Mouse (Mus musculus) fat pad, adult 2 months (tissue): Measurements from ENCODE around the gene Soat2.
A peak's percentile ranks its signal among the peaks of the same experiment; 100 is the strongest.

Source experiments
- DNase-seq: peaks from one replicate; pipeline ENCODE4 v3.0.0-alpha.2; 2011; ENCODE audit warnings: low read depth, low spot score; ENCODE audit errors: extremely low read depth

Soat2 gene

GRCm38 (mm10) chr15:102113674-102114073 lies 36.7 kb upstream of the Soat2 start:
- DNase-seq: no peak

DNA sequence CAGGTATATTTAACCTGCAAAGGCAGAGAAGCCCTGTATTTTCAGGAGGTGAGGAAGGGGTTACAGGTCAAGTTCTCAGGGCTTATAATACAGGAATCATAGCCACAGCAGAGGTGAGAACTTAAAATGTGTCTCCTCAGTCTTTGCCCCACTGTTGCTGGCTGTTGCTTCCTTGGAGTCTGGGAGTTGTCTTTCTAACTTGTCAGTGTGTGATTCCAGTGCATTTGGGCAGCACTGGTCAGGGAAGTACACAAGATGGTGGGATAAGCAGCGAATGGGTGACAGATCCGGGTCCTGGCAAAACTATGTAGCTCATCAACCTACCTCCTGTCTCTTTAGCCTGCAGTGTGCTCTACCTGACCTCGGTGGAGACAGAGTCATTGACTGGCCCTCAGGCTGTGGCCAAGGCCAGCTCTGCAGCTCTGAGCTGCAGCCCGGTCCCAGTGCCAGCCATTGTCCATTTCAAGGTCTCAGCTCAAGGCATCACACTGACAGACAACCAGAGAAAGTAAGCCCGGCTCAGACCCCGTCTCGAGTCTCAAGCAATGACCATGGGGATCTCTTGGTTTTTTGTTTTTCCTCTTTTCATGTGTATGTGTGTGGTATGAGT lies 35.6 kb upstream of the Soat2 start:
- no peak for DNase-seq

DNA sequence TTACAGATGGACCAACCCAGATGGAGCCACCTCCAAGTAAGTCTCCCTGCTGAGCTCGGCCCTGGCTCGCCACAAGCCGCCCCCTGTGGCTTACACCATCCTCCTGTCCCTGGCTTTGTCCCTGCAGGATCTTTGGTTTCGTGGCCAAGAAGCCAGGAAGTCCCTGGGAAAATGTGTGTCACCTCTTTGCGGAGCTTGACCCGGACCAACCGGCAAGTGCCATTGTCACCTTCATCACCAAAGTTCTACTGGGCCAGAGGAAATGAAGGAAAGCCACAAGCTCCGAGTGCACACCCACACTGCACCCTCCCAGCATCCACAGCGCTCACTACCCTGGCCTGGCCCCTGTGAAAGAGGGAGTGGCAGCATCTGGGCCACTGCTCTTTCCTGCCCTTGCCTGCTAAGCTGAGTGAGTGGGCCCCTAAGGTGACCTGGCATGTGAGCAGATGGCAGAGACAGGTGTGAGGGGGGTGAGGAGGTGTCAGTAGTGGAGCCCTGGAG lies 34.5 kb upstream of the Soat2 start:
- DNase-seq: no peak

DNA sequence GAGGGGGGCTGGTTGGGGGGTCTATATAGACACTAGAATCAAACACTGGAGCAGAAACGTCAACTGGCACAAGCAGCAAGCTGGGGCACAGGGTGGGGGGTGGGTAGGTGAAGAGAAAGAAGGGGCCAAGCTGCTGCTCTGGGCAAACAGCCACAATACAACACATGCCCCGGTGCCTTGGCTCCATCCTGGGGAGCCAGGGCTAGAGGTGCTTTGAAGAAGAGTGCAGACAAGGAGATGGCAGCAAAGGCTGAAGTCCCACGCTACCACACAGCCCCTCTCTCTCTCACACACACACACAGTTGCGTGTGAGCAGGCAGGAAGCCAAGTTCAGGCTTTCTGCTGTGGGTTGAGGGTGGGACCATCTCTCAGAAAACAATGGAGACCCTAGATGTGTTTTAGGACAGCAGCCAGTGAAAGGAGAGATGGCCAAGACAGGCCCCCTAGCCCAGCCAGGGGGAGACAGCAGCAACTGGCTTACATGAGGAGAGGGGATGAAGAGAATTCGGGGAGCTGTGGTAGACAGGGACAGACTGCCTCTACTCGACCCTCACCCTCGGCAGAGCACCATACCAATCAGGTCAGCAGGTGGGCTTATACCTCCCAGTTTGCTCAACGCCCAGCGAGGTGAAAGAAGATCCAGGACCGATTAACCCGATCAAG lies 33.4 kb upstream of the Soat2 start:
- DNase-seq: no peak

- no peak for DNase-seq
Measured at GRCm38 (mm10) chr15:102117461-102118443, 32.6 kb upstream of the Soat2 start.

DNA sequence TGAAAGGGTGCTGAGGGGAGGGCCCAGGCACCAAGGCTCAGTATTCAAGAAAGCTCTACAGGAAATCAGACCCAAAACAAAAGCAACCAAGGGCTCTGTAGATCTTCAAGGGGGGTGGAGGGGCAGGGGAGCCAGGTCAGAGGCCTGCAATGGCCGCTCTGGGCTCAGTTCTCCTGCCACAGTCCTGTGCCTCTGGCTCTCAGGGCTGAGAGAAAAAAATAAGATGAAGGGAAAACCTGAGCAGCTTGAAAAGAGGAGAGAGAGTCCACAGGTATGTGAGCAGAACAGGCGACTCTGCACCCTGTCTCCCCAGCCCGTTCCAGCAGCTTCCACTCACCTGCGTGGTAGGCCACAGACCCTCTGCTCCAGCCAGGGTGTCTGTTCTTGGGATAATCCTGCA lies 31.7 kb upstream of the Soat2 start:
- no peak for DNase-seq

DNA sequence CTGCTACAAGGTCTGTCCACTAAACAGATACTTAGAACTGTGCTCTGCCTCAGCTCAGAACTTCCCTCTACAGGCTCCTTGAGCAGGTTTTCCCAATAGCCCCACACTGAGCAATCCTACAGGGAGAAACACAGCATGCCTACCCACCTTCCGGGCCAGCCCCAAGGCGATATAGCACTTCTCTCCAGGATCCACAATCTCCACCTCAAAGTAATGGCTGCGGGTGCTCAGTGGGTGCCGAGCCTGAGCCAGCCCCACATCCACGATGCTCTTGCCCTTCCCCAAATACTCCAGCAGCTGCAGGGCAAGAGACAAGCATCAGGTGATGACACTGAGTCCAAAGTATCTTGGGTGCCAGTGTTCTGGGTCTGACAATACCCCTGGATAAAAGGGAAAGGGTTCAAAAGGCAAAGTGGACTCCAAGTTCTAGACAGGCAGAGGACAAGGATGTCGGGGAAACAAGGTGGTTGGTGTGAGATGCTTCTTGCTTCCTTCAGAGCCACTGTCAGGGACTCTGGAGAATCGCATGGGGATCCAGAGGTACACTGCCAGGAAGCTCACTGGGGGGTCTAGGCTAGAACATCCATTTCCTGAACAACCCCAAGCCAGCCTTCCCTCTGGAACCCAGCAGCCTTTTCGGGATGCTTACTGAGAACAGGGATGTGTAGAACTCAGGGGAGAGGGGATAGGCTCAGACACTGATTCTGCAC lies 31.1 kb upstream of the Soat2 start:
- no peak for DNase-seq

DNA sequence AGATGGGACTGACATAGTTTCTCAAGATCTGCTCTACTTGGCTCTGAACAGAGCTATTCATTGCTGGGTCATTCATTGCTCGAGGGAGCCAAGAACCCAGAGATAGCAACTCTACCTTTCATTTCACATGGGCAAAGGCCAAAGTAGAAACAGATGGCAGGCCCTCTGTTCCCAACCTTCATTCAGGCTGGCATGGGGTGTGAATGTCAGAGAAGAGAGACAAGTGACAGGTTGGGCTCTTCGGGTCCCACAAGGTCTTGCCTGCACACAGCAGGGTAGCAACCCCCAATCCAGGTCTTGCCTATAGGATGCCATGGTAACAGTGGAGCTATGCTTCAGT lies 30.5 kb upstream of the Soat2 start:
- DNase-seq: no peak

DNA sequence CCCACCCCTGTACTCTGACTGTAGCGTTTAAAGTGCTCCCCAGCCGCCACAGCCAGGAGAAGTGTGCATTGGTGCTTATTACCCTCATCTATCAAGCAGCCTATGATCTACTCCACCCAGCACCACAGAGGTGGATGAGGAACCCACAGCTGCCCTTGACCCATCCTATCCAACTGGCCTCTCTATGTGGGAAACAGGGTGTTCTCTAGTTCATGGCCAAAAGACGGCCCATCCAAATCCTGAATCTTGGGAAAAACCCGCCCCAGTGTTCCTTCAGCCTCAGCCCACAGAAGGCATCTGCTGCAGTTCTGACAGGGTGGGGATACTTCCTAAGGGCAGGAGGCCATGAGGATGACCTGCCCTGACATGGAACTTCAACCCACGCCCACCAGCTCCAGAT lies 29.8 kb upstream of the Soat2 start:
- DNase-seq: no peak

DNA sequence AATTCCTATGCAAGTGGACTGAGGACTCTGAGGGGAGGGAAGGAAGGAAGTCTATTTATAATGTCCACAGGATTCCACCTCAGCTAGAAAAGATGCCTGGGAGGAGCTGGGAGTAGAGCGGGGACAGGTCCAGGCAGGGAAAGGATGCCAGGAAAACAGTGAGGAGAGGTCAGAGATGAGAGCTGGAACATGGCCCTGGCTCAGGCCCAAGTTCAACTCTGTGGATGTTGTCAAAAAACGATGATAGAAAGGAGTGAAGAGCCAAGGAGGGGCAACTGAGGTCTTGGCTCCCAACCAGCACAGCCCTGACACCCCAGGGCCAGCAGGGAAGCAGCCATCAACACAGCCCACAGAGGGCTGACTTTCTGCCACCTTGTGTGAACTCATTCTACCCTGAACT lies 24.0 kb upstream of the Soat2 start:
- no peak for DNase-seq

- DNase-seq: no peak
Measured at GRCm38 (mm10) chr15:102133314-102133713, 17.0 kb upstream of the Soat2 start.

- no peak for DNase-seq
Measured at GRCm38 (mm10) chr15:102134709-102135108, 15.6 kb upstream of the Soat2 start.

- no peak for DNase-seq
Measured at GRCm38 (mm10) chr15:102135522-102136128, 14.7 kb upstream of the Soat2 start.

GRCm38 (mm10) chr15:102136129-102136758 lies 14.1 kb upstream of the Soat2 start, which contains the start of gene Spryd3:
Gene Spryd3 (minus strand): TSS chr15:102136234.
- DNase-seq: peak; percentile 33

DNA sequence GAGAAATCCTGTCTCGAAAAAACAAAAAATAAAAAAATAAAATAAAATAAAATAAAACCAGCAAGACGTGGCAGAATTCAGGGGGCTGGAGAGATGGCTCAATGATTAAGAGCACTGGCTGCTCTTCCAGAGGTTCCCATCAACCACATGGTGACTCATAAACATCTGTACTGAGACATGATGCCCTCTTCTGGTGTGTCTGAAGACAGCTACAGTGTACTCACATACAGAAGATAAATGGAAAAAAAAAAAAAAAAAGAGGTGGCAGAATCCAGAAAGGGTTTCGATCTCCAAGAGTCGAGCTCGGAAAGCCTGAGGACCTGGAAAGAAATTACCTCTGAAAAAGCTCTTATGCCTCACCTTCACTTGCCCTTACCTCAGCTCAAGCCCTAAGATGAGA lies 9.2 kb upstream of the Soat2 start:
- DNase-seq: no peak

DNA sequence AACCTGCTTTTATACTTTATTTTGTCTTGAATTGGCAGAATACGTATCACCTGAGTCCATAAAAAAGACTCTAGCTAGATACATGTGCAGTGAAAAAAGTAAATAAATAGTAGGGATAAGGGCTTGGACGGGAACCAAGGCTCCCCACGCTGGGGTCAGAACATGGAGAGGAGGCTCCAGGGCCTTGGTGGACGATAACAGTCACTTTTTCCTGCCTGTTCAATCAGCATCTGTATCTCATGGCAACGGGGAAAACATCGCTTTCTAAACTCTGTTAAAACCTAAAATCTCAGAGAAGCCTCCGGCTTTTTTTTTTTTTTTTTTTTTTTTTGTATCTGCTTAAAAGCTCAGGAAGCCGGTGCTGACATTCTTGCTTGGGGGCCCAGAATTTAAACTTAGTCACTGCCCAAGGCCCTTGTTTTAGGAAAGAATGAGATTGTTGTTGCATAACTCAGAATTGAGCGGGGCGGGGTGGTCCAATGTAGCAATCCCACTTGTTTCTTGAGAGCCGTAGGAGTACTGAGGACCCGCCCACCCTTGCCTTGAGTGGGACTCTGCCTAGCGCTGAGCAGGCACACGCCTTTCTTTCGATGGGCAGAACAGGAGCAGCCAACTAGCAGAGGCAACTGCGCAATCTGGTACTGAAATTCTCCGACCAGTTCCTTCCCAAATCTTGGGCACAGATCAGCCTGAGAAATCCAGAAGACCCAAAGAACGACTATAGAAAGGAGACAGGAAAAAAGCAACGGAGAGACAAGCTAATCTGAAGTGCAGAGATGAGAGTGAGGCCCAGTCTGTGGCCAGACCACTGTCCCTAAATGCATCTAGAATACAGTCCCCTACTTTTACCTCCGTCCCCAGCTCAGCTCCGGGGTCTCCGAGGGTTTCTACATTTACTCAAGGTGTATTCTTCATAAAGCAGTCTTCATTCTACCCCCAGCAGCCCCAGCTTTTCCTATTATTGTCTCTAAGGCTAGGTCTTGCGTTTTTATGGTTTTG lies 7.1 kb upstream of the Soat2 start:
- DNase-seq: no peak

DNA sequence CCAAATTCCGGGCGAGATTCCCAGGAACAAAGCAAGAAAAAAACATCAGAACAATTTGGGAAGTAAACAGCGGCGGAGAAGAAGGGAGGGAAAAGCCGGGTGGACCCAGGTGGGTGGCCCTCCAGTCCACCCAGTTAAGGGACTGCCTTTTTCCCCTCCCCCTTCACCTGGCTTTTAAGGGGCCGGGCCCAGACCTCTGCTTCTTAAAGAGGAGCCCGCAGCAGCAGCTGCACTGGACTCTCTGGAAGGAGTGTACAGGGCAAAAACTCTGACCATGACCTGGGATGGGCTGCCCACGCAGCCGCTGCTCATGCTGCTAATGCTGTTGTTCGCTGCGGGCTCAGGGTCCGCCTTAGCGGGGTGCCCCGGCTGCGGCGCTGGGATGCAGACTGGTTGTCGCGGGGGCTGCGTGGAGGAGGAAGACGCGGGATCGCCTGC lies 6.0 kb upstream of the Soat2 start, which contains the start of gene Igfbp6:
Igfbp6 (plus strand) TSS at position 89 of the 438 bp plus-strand sequence.
- DNase-seq: no peak

DNA sequence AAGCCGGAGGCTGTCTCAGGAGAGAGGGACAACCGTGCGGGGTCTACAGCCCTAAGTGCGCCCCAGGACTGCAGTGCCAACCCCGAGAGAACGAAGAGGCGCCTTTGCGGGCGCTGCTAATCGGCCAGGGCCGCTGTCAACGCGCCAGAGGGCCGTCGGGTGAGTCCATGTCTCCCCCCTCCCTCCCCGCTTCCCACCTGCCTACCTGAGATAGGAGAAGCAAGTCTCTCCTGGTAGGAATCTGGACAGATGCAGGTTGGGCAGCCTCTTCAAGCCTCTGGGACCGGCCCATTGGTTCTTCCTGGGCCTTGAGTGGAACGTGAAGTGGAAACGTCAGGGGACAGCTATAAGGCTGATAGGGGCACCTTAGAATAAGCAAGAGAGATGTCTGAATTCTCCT lies 5.6 kb upstream of the Soat2 start:
- DNase-seq: no peak

DNA sequence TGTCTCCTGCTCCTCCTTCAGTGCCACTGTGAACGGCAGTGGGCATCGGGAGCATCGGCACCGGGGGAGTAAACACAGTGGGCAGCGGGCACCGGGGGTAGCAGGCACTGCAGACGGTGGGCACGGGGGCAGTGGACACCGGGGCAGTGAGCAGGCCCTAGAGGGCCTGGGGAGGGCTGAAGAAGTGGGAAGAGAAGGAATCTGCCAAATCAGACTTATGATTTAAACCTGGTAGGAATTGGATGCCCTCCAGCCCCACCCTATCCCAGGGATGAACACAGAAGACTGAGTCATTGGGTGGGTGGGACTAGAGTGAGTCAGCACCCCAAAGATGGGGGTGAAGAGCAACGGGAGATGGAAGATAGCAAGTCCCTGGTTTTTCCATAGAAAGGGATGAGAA lies 5.0 kb upstream of the Soat2 start:
- DNase-seq: no peak
